Mouse (Mus musculus) cerebellum, adult 9-10 months (tissue): Measurements from ENCODE around the gene Mterf4.
"Not testable (repeated sequence)": the region's sequence is repeated elsewhere in the genome, so short reads cannot be mapped to it uniquely, and the experiment has no call there.

Experiments used
- DNase-seq: peaks from one replicate; pipeline ENCODE4 v3.0.0; 2022

Gene Mterf4

DNA sequence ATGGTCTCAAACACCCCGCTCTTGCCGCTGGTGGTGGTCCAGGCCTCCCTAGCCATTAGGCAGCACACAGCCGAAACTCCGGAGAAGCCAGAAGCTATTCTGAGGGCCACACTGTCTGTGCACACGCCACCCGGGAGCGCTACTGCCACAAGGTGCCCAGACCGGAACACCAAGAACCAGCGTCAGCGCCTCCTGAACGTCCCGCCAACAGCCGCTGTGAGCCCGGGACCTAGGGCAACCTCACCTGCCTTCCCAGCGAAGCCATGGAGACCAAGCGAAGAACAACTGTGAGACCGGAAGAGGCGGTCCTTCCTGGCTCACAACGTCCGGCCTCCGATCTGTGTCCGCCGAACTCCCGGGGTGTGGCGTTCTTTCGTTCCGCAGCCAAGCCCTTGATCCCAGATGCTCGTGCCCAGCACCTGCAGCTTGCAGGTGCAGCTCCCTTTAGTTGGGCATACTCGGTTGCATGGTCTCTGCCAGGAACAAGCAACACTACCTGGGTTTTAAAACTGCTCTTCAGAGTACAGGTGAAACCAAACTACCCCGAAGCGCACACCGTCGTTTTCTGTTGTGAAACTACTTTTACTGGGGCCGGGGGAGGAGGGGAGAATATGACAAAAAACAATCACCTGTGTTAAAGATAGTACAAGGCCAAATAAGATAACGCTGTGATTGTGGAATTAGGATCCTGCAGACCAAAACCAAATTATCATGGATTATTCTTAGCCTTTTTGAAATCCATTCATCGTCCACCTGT lies at the start of gene Mterf4:
Gene Mterf4 (minus strand): TSS at position 335 of the 757 bp plus-strand sequence.
- DNase-seq: peak; percentile 82

- peak; percentile 84 for DNase-seq
Measured at GRCm38 (mm10) chr1:93352724-93353123, 47.0 kb upstream of the Mterf4 start.

GRCm38 (mm10) chr1:93349701-93350100 lies 44.0 kb upstream of the Mterf4 start:
- DNase-seq: no peak

DNA sequence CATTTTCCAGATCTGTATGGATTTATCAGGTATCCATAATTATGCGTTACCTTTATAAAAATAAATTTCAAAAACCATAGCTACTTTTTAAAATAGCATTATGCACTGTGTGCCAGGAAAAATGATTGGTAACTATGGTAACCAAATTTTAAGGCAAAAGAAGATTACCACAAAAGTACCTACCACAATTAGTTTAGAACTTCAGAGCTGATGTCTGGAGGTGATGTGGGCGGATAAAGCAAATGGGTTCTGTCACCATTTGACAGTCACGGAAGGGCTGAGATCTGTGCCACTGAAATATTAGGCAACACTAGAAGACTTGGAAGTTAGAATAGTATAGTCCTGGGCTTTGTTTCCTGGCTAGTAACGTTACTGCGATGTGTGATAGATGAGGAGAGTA lies 41.5 kb upstream of the Mterf4 start:
- no peak for DNase-seq

DNA sequence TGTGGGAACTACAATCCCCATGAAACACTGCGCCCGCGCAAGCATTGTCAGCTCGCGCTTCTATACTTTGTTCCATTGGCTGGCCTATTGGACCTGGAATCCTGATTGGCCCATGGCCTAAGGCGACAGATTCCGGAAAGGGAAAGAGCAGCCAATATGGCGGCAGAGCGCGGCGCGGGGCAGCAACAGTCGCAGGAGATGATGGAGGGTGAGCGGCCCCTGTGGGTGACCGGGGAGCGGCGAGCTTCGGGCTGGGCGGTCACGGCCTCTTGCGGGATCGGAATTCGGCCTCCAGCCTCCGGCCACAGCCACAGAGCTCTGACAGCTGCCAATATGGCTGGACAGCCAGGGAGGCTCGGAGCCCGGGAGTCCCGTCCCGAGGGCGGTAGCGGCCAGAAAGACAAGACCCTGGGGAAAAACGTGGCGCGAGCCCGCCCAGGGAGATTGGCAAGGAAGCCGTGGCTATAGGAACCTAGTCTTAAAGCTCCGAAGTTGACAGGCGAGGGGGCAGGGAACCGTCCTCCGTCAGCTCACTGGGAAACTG lies 37.9 kb upstream of the Mterf4 start:
- DNase-seq: peak; percentile 95

DNA sequence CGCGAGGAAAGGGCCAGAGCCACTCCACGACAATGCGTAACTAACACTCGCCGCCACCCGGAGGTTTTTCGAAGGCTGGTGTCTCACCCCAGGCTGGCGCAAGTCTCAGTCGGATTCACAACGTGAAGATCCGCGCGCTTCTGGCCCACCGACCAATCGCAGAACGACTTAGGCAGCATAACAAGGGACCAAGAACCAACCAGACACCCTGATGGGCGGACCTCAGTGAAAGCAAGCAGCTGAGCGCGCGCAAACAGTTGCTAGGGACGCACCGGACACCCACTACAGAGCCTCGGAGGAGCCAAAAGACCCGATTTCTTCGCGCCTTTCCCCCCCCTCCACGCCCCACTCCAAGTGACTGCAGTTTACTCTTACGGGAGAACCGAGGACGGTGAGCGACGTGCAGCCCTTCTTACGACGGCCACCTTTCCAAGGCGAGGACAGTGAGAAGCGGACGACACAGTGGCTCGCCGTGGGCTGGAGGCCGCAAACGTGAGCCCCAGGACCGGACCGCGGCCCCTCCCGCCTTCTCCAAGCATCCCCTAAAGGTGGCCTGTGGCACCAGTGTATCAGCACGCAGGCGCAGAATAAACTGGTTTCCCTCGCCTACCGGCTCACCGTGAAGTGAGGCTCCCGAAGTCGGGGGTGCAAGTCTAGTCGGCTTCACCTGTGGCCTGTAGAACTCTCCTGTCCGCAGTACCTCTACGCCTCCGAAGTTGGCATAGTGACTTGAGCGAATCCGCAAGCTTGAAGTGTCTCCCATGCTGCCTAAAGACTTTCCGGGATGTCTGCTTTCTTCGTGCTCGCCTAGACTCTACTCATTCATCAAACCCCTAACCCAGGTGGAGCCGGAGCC lies 37.2 kb upstream of the Mterf4 start, which contains the start of the genes Ppp1r7 and Pask:
Gene Ppp1r7 (plus strand): TSS at position 207 of the 856 bp plus-strand sequence.
Gene Pask (minus strand): TSS at position 835 of the 856 bp plus-strand sequence.
- DNase-seq: peak; percentile 95

DNA sequence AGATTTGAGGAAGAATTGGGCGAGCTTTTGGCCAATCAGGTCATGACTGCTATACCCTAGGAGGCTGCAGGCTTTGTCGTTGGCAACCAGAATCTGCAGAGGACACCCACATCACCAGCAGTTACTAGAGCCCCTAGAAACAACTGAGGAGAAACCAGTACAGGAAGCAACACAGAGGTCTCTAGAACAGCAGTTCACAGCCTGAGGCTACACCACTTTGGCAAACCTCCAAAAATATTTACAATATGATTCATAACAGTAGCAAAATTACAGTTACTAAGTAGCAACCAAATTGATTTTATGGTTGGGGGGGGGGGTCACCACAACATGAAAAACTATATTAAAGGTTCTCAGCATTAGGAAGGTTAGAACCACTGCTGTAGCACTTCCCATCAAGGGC lies 28.9 kb upstream of the Mterf4 start:
- DNase-seq: no peak

GRCm38 (mm10) chr1:93326446-93326845 lies 20.7 kb upstream of the Mterf4 start:
- DNase-seq: no peak

- no peak for DNase-seq
Measured at GRCm38 (mm10) chr1:93323973-93324372, 18.3 kb upstream of the Mterf4 start.

DNA sequence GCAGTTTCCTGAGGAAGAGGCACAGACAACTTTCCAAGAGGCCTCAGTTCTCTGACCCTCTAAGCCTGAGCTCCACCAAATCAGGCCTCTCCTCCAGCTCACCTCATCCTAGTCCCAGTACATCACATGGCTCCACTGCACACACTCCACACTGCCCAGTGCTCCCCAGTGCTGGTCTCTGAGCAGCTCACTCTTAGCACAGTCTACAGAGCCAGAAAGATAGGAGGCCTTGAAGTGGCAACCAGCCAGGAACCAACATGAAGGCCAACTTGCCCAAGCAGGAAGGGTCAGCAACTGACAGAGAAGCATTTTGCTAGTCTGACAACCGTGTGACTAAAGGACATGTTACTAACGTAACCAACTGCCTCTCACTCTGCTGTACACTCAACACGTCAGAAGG lies 5.1 kb downstream of the Mterf4 start:
- DNase-seq: no peak

GRCm38 (mm10) chr1:93299791-93300190 lies 5.9 kb downstream of the Mterf4 start:
- no peak for DNase-seq

- not testable (repeated sequence) for DNase-seq
Measured at GRCm38 (mm10) chr1:93294491-93294890, 11.2 kb downstream of the Mterf4 start.

DNA sequence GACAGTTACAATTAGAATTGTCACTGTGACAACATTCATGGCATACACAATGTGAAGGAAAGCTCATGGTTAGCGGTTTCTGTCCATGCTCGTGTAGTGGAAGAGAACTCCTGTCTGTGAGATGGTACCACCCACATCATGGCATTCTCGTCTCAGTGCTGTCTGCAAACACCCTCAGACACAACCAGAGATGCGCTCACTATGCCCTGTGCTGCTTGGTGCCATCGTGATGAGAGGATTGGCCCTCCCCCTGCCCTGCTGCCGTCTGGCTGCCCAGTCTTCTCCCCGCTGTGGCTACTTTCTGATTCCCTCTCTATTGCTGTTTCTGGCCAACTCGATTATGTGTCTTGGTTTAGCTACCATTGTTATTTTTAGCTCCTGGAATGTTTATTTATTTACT lies 13.7 kb downstream of the Mterf4 start:
- no peak for DNase-seq

DNA sequence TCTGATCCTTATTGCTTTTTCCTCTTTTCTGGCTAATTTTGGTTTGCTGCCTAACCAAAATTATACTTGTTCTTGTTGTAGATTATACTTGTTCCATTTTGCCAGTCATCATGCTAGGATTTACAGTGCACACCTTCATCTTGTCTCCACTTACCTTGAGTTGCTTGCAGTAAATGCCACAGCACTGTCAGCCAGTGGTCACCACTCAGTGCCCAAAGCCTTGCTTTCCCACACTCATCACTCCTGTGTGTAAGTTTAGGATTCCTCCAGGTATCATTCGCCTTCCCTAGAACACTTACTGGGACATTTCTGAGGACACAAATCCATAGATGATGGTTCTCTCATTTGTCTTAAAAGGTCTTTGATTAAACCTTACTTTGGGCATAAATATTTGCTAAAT lies 14.1 kb downstream of the Mterf4 start:
- no peak for DNase-seq

- DNase-seq: no peak
Measured at GRCm38 (mm10) chr1:93290956-93291355, 14.8 kb downstream of the Mterf4 start.

DNA sequence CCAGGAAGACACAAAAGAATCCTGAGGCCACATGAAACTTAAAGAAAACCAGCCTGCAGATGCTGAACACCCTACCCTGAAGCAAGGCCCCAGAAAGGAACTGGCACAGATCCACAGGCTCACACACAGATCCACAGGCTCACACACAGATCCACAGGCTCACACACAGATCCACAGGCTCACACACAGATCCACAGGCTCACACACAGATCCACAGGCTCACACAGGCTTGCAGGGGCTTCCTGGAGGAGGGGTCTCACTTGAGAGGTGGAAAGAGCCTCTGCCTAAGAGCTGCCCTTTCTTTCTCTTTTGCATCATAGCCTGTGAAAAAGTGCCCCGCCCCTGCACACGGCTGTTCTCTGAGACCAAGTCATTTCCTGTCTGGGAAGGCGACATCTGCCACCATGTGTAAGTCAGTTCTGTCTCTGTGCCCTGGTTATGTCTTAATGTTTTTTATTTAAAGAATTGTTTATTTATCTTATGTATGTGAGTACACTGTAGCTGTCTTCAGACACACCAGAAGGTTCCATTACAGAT lies 16.0 kb downstream of the Mterf4 start:
- DNase-seq: no peak

GRCm38 (mm10) chr1:93277041-93277440 lies 28.7 kb downstream of the Mterf4 start:
- no peak for DNase-seq

DNA sequence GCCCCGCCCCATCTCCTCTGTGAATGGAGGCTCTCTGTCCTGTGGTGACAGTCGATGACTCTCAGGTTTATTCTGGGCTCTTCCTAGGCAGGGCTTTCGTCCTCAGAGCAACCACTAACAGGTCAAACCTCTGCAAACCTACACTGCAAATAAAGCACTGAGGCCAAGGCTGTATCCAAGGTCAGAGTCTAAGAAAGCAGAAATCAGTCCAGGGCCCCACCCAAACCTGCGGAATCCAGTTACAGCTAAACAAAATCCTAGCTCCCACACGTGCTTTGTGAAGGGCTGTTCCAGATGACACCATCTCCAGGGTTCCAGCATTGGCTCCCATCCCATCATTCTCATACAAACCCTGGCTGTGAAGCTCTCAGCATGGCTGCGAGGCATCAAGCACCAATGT lies 30.2 kb downstream of the Mterf4 start:
- no peak for DNase-seq

- no peak for DNase-seq
Measured at GRCm38 (mm10) chr1:93272409-93272821, 33.3 kb downstream of the Mterf4 start.

DNA sequence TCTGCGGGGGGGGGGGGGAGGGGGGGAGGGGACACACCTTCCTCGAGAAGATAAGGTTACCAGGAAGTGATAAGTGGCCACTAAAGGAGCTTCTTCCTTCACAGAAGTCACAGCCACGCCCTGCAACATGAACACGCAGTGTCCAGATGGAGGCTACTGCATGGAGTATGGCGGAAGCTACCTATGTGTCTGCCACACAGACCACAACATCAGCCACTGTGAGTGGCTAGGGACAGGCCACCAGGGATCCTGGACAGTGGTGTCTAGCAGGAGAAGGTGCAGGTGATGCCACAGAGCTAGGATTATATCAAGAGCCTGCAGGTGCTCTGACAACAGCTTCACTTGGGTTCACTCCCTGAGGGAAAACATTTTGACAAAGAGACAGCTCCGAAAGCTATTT lies 34.0 kb downstream of the Mterf4 start:
- no peak for DNase-seq

DNA sequence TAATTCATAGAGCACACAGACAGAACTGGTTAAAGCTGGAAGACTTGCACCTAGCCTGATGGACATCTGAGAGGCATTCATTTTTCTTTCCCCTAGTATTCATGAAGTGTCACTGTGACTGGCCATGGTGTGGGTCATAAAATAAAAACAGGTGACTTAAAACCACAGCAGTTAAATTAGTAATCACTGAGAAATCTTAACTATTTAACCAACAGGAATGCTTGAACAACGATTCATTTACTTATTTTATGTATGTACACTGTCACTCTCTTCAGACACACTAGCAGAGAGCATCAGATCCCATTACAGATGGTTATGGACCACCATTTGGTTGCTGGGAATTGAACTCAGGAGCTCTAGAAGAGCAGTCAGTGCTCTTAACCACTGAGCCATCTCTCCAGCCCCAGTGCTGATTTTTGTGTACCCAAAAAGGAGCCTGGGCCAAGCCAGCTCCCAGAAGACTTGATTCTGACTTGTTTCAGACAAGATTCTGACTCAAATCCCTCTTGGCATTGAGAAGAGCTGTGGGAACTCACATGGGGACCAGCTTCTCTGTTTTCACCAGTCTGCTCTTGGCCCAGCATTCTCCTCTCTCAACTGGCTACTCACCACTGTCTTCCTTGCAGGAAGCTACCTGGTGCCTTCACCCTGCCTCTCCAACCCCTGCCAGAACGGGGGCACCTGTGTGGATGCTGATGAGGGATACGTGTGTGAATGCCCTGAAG lies 35.0 kb downstream of the Mterf4 start:
- DNase-seq: no peak

GRCm38 (mm10) chr1:93268246-93268645 lies 37.5 kb downstream of the Mterf4 start:
- no peak for DNase-seq

DNA sequence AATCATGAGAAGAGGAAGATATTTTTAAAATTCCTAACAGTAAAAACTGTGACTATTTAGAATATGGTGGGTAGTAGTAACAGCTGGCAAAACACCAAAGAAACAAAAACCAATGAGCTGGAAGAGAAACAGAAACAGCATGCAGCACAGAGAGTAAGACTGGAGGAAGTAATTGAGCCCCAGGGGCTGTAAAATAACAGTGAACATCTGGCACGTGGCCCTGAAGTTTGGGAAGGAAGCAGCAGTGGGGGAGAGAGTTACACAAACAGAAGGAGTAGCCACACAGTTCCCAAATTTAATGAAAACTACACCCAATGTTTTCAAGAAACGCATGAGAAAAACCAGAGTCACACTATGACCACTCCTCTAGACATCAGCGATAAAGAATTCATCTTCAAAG lies 38.5 kb downstream of the Mterf4 start:
- DNase-seq: no peak
